Mouse (Mus musculus) cerebellum, postnatal 36 days (tissue): Measurements from ENCODE around the gene Cnot6.

Experiments used
- DNase-seq, 2 experiments: peaks; one replicate each; pipeline ENCODE4 v3.0.0; 2021 to 2022; ENCODE audit warnings: mixed read lengths in 2 of 2

The Cnot6 gene

GRCm38 (mm10) chr11:49712555-49713335 is at the start of gene Cnot6:
Gene Cnot6 (minus strand): TSS chr11:49712723.
- DNase-seq: peak; percentile 98 to 99

- no peak for DNase-seq
Measured at GRCm38 (mm10) chr11:49761130-49761529, 48.6 kb upstream of the Cnot6 start.

GRCm38 (mm10) chr11:49758096-49758495 is 45.6 kb upstream of the Cnot6 start:
- DNase-seq: no peak

- no peak for DNase-seq
Measured at GRCm38 (mm10) chr11:49754958-49755665, 42.6 kb upstream of the Cnot6 start.

GRCm38 (mm10) chr11:49746756-49747155 is 34.2 kb upstream of the Cnot6 start:
- DNase-seq: no peak

GRCm38 (mm10) chr11:49745839-49746238 is 33.3 kb upstream of the Cnot6 start:
- DNase-seq: no peak

- no peak for DNase-seq
Measured at GRCm38 (mm10) chr11:49744981-49745380, 32.5 kb upstream of the Cnot6 start.

- no peak for DNase-seq
Measured at GRCm38 (mm10) chr11:49743634-49744033, 31.1 kb upstream of the Cnot6 start.

- no peak for DNase-seq
Measured at GRCm38 (mm10) chr11:49742248-49742647, 29.7 kb upstream of the Cnot6 start.

- no peak for DNase-seq
Measured at GRCm38 (mm10) chr11:49739776-49740175, 27.3 kb upstream of the Cnot6 start.

- no peak for DNase-seq
Measured at GRCm38 (mm10) chr11:49738659-49739406, 26.3 kb upstream of the Cnot6 start.

- DNase-seq: no peak
Measured at GRCm38 (mm10) chr11:49737625-49738024, 25.1 kb upstream of the Cnot6 start.

- DNase-seq: no peak
Measured at GRCm38 (mm10) chr11:49734771-49735170, 22.2 kb upstream of the Cnot6 start.

- no peak for DNase-seq
Measured at GRCm38 (mm10) chr11:49730275-49730948, 17.9 kb upstream of the Cnot6 start.

GRCm38 (mm10) chr11:49727877-49728276 is 15.4 kb upstream of the Cnot6 start:
- DNase-seq: peak; percentile 57 to 66

- DNase-seq: no peak
Measured at GRCm38 (mm10) chr11:49726800-49727199, 14.3 kb upstream of the Cnot6 start.

GRCm38 (mm10) chr11:49724676-49725075 is 12.2 kb upstream of the Cnot6 start:
- DNase-seq: no peak

- no peak for DNase-seq
Measured at GRCm38 (mm10) chr11:49723281-49723680, 10.8 kb upstream of the Cnot6 start.

GRCm38 (mm10) chr11:49722692-49723091 is 10.2 kb upstream of the Cnot6 start:
- no peak for DNase-seq

GRCm38 (mm10) chr11:49721358-49721757 is 8.8 kb upstream of the Cnot6 start:
- DNase-seq: no peak

GRCm38 (mm10) chr11:49719466-49720151 is 7.1 kb upstream of the Cnot6 start:
- no peak for DNase-seq
